Mouse (Mus musculus) hindbrain, embryonic 12.5 days (tissue): Measurements from ENCODE around the gene Ankrd7. TPM values are rescaled to one million over a fixed set of nuclear protein-coding genes. Genes with fewer than 3 reads are reported as not detected.

Source experiments
- ATAC-seq: fragments of 200-750 bp; cut with Nextera tagmentation; 2 replicates; pipeline ENCODE4 v1.8.0; 2017; ENCODE audit warnings: moderate TSS enrichment; ENCODE audit not compliant: low FRiP score
- H3K27ac ChIP-seq: fragments of 300-500 bp; sonication (generic); 2 replicates; pipeline ENCODE4 v1.5.1; 2016; ENCODE audit warnings: mild to moderate bottlenecking
- H3K27me3 ChIP-seq: fragments of 300-500 bp; sonication (generic); 2 replicates; pipeline ENCODE4 v1.6.1; 2016; ENCODE audit warnings: mild to moderate bottlenecking
- H3K36me3 ChIP-seq: fragments of 300-500 bp; sonication (generic); 2 replicates; pipeline ENCODE4 v1.6.1; 2016; ENCODE audit warnings: mild to moderate bottlenecking
- H3K4me1 ChIP-seq: fragments of 300-500 bp; sonication (generic); 2 replicates; pipeline ENCODE4 v1.6.1; 2016
- H3K4me2 ChIP-seq: fragments of 300-500 bp; sonication (generic); replicated peaks from 2 replicates; pipeline ENCODE4 v1.6.1; 2016; ENCODE audit warnings: mild to moderate bottlenecking
- H3K4me3 ChIP-seq: fragments of 300-500 bp; sonication (generic); 2 replicates; pipeline ENCODE4 v1.5.1; 2016; ENCODE audit warnings: mild to moderate bottlenecking
- H3K9ac ChIP-seq: fragments of 300-500 bp; sonication (generic); 2 replicates; pipeline ENCODE4 v1.6.1; 2016; ENCODE audit warnings: mild to moderate bottlenecking, moderate library complexity
- H3K9me3 ChIP-seq: fragments of 300-500 bp; sonication (generic); replicated peaks from 2 replicates; pipeline ENCODE4 v1.6.1; 2016; ENCODE audit warnings: mild to moderate bottlenecking
- WGBS: fragments of 180-500 bp; shearing (Covaris S2); methylation state at CpG from one replicate; pipeline ENCODE4 v1.1.7; 2016; 5-methylcytosine and 5-hydroxymethylcytosine counted together
- polyA plus RNA-seq: library from polyadenylated mRNA; unstranded; fragments of >200 nt; fragmentation: Nextera tagmentation; extraction: Ambion mirVana; gene quantifications from 2 replicates; pipeline ENCODE4 v1.2.1, GENCODE M21; 2016

The Ankrd7 gene
- polyA plus RNA-seq, 1 experiment from 2014 or later = 0.31 TPM

DNA sequence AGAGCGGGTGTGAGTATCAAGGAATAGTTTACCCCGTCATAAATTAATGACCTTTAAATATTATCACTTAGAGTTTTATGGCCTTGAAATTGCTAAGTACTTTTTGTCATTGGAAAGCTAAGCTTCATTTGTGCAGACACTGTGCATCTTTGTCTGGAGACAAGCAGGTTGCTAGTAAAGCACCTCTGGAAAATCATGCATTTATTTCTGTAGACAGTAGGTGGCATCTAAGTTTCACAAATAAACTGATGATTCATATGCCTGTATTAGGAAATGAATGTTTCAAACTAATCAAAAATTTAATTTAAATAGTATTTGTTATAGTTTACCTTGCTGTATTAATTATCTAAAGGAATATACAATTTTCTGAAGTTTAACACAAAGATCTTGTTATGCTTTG is 41.1 kb downstream of the Ankrd7 start:
- H3K36me3 ChIP-seq = no peaks in the 10 kb centered on the region
- no peak overlapping the region for H3K9ac ChIP-seq
- no peaks in the 10 kb centered on the region for H3K27me3 ChIP-seq
- no peak overlapping the region for H3K4me3 ChIP-seq
- H3K4me2 ChIP-seq = no peak overlapping the region
- no peaks in the 10 kb centered on the region for H3K4me1 ChIP-seq
- H3K27ac ChIP-seq = no peak overlapping the region
- no peak for ATAC-seq
- no peaks in the 10 kb centered on the region for H3K9me3 ChIP-seq
- 80% methylated on average over 2 of the region's 2 CpGs for WGBS

- H3K4me1 ChIP-seq = no peaks in the 10 kb centered on the region
- H3K27ac ChIP-seq = no peak overlapping the region
- 83% methylated on average over 4 of the region's 4 CpGs for WGBS
- no peak overlapping the region for H3K4me2 ChIP-seq
- no peak overlapping the region for H3K9ac ChIP-seq
- ATAC-seq = no peak
- H3K27me3 ChIP-seq = no peaks in the 10 kb centered on the region
- no peaks in the 10 kb centered on the region for H3K9me3 ChIP-seq
- H3K36me3 ChIP-seq = no peaks in the 10 kb centered on the region
- H3K4me3 ChIP-seq = no peak overlapping the region
These were observed 47.1 kb downstream of the Ankrd7 start for GRCm38 (mm10) chr6:18913179-18913578.

GRCm38 (mm10) chr6:18916021-18916420 is 49.9 kb downstream of the Ankrd7 start:
- Histone ChIP-seq H3K4me3 (no peak overlapping the region), H3K36me3 (no peaks in the 10 kb centered on the region), H3K9me3 (no peaks in the 10 kb centered on the region), H3K27me3 (no peaks in the 10 kb centered on the region), H3K4me2 (no peak overlapping the region), H3K27ac (no peak overlapping the region), H3K9ac (no peak overlapping the region), H3K4me1 (no peaks in the 10 kb centered on the region)
- 68% methylated on average over 4 of the region's 4 CpGs for WGBS
- ATAC-seq = peak; percentile 46

GRCm38 (mm10) chr6:18916471-18916870 is 50.4 kb downstream of the Ankrd7 start:
- Histone ChIP-seq H3K9me3 (no peaks in the 10 kb centered on the region), H3K4me2 (no peak overlapping the region), H3K9ac (no peak overlapping the region), H3K4me1 (no peaks in the 10 kb centered on the region), H3K27ac (no peak overlapping the region), H3K36me3 (no peaks in the 10 kb centered on the region), H3K4me3 (no peak overlapping the region), H3K27me3 (no peaks in the 10 kb centered on the region)
- WGBS = 86% methylated on average over 4 of the region's 4 CpGs
- no peak for ATAC-seq

Other genes with a start within 250 kb of the Ankrd7 start
- 159 and 166 TPM in 2 replicates for gene Lsm8, start 17.7 kb upstream of the Ankrd7 start, polyA plus RNA-seq